Mouse (Mus musculus): Measurements from ENCODE around the gene Rec8. TPM values are rescaled to one million over a fixed set of nuclear protein-coding genes. Genes with fewer than 3 reads are reported as not detected.

The Rec8 gene
- polyA plus RNA-seq (2017; shearing (Covaris generic)): 0.50 TPM

DNA sequence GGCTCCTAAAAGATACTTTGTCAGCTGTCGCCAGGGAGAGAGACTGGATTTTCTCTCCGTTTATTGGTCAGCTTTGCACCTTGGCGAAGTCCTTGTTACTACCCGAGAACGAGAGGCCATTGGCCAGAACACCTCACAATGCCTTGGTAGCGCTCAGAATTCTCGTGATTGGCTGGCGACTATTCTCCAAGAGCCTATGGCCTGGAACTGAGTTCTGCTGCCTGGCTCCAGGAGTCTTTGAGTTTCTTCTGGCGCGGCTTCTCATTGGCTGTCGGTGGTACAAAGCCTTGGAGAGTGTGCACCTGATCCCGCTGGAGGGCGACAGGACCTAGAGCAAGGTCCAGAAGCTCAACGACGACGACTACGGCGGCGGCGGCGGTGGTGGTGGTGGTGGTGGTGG is at the start of gene Rec8:
Gene Rec8, plus strand, starts transcription at position 216 of the 400 bp plus-strand sequence.

DNA sequence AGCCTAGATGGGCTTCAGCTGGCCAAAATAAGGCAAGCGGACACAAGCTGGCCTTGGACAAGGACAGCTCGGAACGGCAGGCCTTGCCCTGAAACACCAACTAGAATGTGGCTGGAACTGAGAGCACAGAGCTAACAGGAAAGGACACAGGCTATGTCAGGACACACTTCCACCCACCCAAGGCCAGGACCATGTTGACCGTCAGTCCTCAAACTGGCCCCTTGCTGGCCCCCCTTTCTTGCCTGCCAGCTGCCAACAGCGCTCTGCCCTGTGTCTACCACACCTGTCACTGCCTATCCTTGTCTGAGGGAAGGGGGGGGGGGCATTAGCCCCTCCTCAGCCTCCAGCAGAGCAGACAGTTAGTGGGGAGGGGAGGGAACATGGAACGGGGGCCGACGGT is 42.5 kb upstream of the Rec8 start, which contains the start of gene Fitm1:
Gene Fitm1, plus strand, starts transcription at position 316 of the 400 bp plus-strand sequence.

DNA sequence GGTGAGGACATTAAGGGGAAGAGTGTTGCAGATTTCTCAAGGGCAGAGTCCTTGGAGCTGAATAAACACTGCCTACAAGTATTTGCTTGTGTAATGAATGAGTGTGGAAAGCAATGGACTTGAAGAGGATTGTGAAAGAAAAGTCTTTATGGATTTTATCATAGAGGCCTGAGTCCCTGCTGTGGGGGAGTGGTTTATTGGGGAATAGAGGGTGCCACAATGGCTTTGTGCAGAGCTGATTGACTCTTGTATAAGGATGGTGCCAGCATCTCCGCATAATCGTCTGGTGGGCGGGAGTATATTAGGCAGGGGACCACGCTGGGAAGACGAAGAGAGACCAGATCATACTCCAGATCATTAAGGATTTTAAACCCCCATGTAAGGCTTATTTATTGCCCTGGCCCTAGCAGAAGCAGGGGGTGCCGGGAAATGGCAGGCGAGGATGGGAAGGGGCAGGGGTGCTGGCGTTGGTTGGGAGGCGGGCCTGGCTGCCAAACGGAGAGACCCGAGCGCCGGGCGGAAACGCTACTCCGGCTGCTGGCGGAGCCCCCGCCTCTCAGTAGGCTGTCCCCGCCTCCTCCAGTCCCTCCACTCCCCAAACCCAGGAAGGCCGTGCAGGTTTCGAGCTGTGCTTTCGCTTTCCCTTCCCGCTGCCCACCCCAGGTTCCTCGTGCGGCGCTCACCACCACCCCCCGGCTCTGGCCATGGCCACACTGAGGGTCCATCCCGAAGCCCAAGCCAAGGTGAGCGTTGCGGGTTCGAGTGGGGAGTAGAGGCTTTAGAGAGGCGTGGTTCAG is 39.8 kb upstream of the Rec8 start, which contains the start of gene Psme1:
Gene Psme1, plus strand, starts transcription at position 253 of the 797 bp plus-strand sequence.

DNA sequence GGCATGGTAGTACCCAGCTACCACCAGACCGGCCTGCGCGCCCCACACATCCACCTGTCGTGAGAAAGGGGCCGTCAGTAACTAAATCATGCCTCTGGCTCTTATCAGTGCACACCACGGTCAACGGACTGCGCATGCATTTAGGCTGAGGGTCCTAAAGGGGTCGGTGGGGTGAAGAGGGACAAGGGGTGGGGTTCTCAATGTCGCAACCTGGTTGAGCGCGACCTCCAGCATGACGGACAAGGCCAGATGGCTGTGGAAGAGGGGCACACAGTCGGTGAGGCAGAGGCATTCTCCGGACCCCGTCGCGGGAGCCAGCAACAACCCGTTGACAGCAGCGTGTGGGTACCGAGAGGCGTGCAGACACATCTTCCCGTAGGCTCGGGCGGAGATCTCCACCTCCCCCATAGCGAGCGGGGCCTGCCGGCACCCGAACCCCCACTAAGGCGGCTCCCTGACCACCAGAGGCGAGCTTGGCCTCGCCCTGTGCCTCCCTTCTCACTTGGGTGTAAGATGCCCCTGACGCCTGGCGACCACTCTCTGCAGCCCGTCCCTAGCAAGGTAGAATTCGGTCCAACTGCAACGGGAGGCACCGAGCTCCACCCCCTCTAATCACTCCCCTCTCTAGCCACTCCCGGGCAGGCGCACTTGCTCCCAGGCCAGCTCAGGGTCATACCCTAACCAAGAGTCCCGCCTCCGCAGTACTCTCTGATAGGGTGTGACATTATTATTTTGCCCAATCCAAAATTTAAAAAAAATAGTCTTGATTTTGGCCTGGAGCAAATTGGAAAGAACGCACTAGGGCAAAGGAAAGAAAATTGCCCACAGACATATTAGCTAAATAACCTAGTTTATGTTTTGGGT is 32.9 kb upstream of the Rec8 start, which contains the start of gene Emc9:
Gene Emc9, minus strand, starts transcription at position 601 of the 864 bp plus-strand sequence.

GRCm38 (mm10) chr14:55590748-55591330 is 27.0 kb upstream of the Rec8 start, which contains the start of gene Psme2:
Psme2 (minus strand) TSS chr14:55591113.

DNA sequence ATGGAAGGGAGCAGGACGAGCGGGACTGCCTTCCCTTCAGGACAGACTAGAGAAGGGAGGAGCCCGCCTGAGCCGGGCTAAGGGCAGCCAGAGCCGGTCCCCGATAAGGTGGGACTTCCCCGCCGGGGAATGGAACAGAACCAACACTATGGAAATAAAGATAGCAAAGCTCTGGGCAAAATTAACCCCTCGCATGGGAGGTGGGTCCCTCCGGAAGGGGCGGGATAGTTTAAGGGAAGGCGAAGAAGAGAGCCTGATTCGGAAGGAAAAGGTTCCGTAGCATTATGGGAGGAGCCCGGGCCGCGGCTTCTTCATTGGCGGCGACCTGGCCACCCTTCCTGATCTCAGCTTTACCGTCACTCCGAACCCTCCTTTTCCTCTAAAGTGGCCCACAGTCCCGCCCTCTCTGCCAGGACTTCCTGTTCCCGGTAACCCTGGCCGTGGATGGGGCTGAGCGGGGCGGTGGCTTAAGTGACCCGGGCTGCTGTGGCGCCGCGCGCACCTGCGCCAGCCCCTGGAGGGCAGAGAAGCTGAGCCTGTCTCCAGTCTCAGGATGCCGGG is 26.4 kb upstream of the Rec8 start, which contains the start of gene Rnf31:
Gene Rnf31, plus strand, starts transcription at position 378 of the 561 bp plus-strand sequence.

GRCm38 (mm10) chr14:55603271-55603632 is 14.6 kb upstream of the Rec8 start, which contains the start of gene Irf9:
Irf9 (plus strand) TSS chr14:55603571.

DNA sequence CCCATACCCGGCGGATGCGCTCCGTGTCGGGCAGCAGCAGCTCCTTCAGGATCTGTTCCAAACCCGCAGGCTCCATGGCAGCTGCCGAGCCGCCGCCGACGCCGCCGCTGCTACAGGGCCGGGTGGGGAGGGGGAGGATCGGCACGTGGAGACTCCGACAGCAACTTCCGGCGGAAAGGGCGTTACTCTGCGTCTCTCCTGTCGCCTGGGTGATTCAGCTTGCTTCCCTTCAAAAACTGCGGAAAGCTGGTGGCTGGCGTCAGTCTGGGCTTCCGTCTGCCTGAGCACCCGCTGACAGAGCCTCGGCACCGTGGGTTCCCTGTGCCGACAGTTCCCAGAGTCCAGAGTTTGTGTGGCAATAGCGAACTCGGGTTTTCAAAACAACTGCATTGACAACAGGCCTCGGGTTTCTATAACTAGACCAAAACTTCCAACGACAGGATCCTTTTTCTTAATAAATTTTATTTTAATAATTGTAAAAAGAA is 17.7 kb downstream of the Rec8 start, which contains the start of gene Ipo4:
Gene Ipo4, minus strand, starts transcription at position 435 of the 485 bp plus-strand sequence.

GRCm38 (mm10) chr14:55637795-55638194 is 20.0 kb downstream of the Rec8 start, which contains the start of gene Gm49378:
Gm49378 (minus strand) TSS chr14:55637895.

DNA sequence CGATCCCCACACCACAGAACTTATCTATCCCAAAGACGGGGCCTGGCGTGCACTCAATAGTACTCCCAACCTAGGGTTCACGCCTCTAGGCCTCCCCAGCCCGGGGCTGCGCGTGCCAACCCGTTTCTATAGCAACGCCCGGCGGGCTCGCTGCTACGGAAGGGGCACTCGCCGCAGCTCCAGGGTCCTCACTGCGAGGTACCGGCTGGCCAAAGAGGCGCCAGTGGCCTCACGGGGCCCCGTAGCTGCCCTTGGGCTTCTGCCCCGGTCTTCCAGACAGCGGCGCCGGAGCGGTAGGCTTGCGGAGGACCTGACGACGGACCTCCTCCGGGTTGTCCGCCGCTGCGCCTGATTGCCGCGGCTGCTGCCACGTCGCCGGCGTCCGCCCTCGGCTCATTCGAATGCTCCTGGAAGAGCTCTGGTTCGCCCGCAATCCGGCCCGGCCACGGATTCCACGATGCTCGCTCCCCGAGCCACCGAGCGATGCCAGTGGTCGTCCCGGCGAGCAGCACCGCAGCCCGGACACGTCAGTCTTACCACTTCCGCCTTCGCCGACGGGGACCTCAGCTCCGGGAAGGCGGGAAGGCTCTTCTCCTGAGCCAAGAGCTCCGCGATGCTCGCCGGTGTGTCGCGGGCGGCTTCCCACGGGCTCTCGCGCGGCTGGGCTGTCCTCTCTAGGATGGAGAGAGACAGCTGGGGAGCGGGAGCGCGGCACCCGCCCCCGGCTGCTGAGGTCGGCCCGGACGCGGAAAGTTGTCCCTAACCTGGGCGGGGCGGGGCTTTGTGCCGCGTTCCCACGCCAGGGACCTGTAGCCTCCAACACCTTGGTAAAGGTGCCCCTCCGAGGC is 25.4 kb downstream of the Rec8 start, which contains the start of gene Tm9sf1:
Gene Tm9sf1, minus strand, starts transcription at position 747 of the 848 bp plus-strand sequence.

GRCm38 (mm10) chr14:55649884-55650283 is 32.0 kb downstream of the Rec8 start, which contains the start of gene Tssk4:
Tssk4 (plus strand) TSS chr14:55650184.

GRCm38 (mm10) chr14:55659960-55660573 is 42.2 kb downstream of the Rec8 start, which contains the start of gene Mdp1:
Mdp1 (minus strand) TSS chr14:55660508.

GRCm38 (mm10) chr14:55671833-55672740 is 54.2 kb downstream of the Rec8 start, which contains the start of the genes Gmpr2 and Nedd8:
Gmpr2 (plus strand) TSS chr14:55671941.
Nedd8 (minus strand) TSS chr14:55672124.

Other genes starting within 250 kb of the Rec8 start
- gene Dhrs4, start 139.3 kb upstream of the Rec8 start, polyA plus RNA-seq (2017; shearing (Covaris generic)): 28.5 TPM
- not detected for gene Carmil3, start 127.4 kb upstream of the Rec8 start, polyA plus RNA-seq (2017; shearing (Covaris generic))
- gene Cpne6, start 107.6 kb upstream of the Rec8 start, polyA plus RNA-seq (2017; shearing (Covaris generic)): 0.40 TPM
- gene Nrl, start 93.1 kb upstream of the Rec8 start, polyA plus RNA-seq (2017; shearing (Covaris generic)): 0.23 TPM
- gene Pck2, start 77.8 kb upstream of the Rec8 start, polyA plus RNA-seq (2017; shearing (Covaris generic)): 7.2 TPM
- 110 TPM for gene Dcaf11, start 58.0 kb upstream of the Rec8 start, polyA plus RNA-seq (2017; shearing (Covaris generic))
- gene A730061H03Rik, start 57.6 kb upstream of the Rec8 start, polyA plus RNA-seq (2017; shearing (Covaris generic)): 4.5 TPM
- not detected for gene Fitm1, start 42.4 kb upstream of the Rec8 start, polyA plus RNA-seq (2017; shearing (Covaris generic))
- gene Psme1, start 39.9 kb upstream of the Rec8 start, polyA plus RNA-seq (2017; shearing (Covaris generic)): 748 TPM
- 15.3 TPM for gene Emc9, start 32.7 kb upstream of the Rec8 start, polyA plus RNA-seq (2017; shearing (Covaris generic))
- 573 TPM for gene Psme2, start 26.9 kb upstream of the Rec8 start, polyA plus RNA-seq (2017; shearing (Covaris generic))
- gene Rnf31, start 26.3 kb upstream of the Rec8 start, polyA plus RNA-seq (2017; shearing (Covaris generic)): 49.5 TPM
- gene Irf9, start 14.5 kb upstream of the Rec8 start, polyA plus RNA-seq (2017; shearing (Covaris generic)): 49.4 TPM
- 49.8 TPM for gene Ipo4, start 17.9 kb downstream of the Rec8 start, polyA plus RNA-seq (2017; shearing (Covaris generic))
- 2.1 TPM for gene Gm49378, start 19.9 kb downstream of the Rec8 start, polyA plus RNA-seq (2017; shearing (Covaris generic))
- 74.7 TPM for gene Tm9sf1, start 25.8 kb downstream of the Rec8 start, polyA plus RNA-seq (2017; shearing (Covaris generic))
- gene Tssk4, start 32.1 kb downstream of the Rec8 start, polyA plus RNA-seq (2017; shearing (Covaris generic)): 0.51 TPM
- gene Mdp1, start 42.5 kb downstream of the Rec8 start, polyA plus RNA-seq (2017; shearing (Covaris generic)): 44.7 TPM
- gene Gmpr2, start 53.9 kb downstream of the Rec8 start, polyA plus RNA-seq (2017; shearing (Covaris generic)): 33.1 TPM
- gene Nedd8, start 54.1 kb downstream of the Rec8 start, polyA plus RNA-seq (2017; shearing (Covaris generic)): 239 TPM
- 189 TPM for gene Tinf2, start 63.8 kb downstream of the Rec8 start, polyA plus RNA-seq (2017; shearing (Covaris generic))
- not detected for gene Tgm1, start 95.9 kb downstream of the Rec8 start, polyA plus RNA-seq (2017; shearing (Covaris generic))
- gene Rabggta, start 104.2 kb downstream of the Rec8 start, polyA plus RNA-seq (2017; shearing (Covaris generic)): 85.5 TPM
- gene Dhrs1, start 127.7 kb downstream of the Rec8 start, polyA plus RNA-seq (2017; shearing (Covaris generic)): 23.0 TPM
- gene Nop9, start 127.7 kb downstream of the Rec8 start, polyA plus RNA-seq (2017; shearing (Covaris generic)): 49.5 TPM
- gene Cideb, start 140.4 kb downstream of the Rec8 start, polyA plus RNA-seq (2017; shearing (Covaris generic)): not detected
- 0.21 TPM for gene Ltb4r2, start 143.4 kb downstream of the Rec8 start, polyA plus RNA-seq (2017; shearing (Covaris generic))
- gene Ltb4r1, start 147.9 kb downstream of the Rec8 start, polyA plus RNA-seq (2017; shearing (Covaris generic)): not detected
- not detected for gene Adcy4, start 166.1 kb downstream of the Rec8 start, polyA plus RNA-seq (2017; shearing (Covaris generic))
- 74.2 TPM for gene Ripk3, start 170.8 kb downstream of the Rec8 start, polyA plus RNA-seq (2017; shearing (Covaris generic))
- gene Nfatc4, start 205.1 kb downstream of the Rec8 start, polyA plus RNA-seq (2017; shearing (Covaris generic)): 0.37 TPM
- gene Nynrin, start 236.0 kb downstream of the Rec8 start, polyA plus RNA-seq (2017; shearing (Covaris generic)): 0.21 TPM

Measured in effector memory CD4-positive, alpha-beta T cell, adult 7 months (primary cell).